Mouse (Mus musculus) thymus, adult 2 months (tissue): Measurements from ENCODE around the gene Bcas2.

Experiments used
- CTCF ChIP-seq: fragments of 200-500 bp; IDR thresholded peaks from 2 replicates; pipeline ENCODE4 v1.5.1; 2012; ENCODE audit warnings: mild to moderate bottlenecking, control low read depth, low read length, moderate library complexity, borderline replicate concordance; ENCODE audit not compliant: control insufficient read depth, poor library complexity, insufficient read depth; ENCODE audit errors: extremely low read depth
- POLR2A ChIP-seq: fragments of 200-500 bp; IDR thresholded peaks from 2 replicates; pipeline ENCODE4 v1.6.1; 2012; ENCODE audit warnings: mild to moderate bottlenecking, low read length, control low read depth, moderate library complexity; ENCODE audit not compliant: control insufficient read depth, poor library complexity, insufficient read depth; ENCODE audit errors: extremely low read depth

GRCm38 (mm10) chr3:103133098-103133497, 38.4 kb upstream of the Bcas2 start:
- TF ChIP-seq POLR2A (no peak), CTCF (no peak)
